Comparison of ENCODE assay signal across 10 mouse cellular contexts in the genomic region with DNA sequence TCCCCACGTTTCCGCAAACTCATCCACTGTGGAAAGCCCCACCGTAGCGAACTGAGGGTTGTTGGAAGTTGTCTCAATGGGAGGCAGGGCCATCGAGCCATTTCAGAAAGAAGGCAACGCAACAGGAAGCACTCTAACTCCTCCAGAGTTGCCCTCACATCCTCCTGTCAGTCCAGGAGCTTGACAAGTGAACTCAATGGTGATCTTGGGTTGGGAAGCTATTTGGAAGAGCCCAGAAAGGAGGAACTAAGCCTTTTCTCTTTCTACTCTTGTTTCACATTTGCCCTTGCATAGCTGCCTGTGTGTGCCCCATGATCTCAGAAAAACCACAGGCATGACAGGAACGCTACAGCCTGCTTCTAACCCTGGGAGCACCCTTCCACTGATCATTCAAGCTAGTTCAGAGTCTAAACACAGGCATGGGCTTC. TPM values are rescaled to one million over a fixed set of nuclear protein-coding genes. Genes with fewer than 3 reads are reported as not detected.
DNase-seq lines count a peak whose midpoint lies in the region; ATAC-seq and TF ChIP-seq lines count a peak whose summit lies in the region.
"Had no signal": no experiment of that assay in that cellular context is flagged by ENCODE, and none has a peak within 500 bp of the region (broad histone marks: within the 10 kb centered on the region; RNA-seq: fewer than 3 reads in every experiment).

No protein-coding gene starts in this region.

- 88% methylated on average over 7 of the region's 7 CpGs for WGBS in forebrain, embryonic 15.5 days
- 92% methylated on average over 7 of the region's 7 CpGs for WGBS in forebrain, embryonic 10.5 days
- 32% methylated on average over 7 of the region's 7 CpGs for WGBS in lung, adult 2 months
- 30% methylated on average over 7 of the region's 7 CpGs for WGBS in liver, postnatal 0 days (ENCODE audit: insufficient replicate concordance)

- peaks cover 8% of the 10 kb centered on the region for H3K4me1 ChIP-seq in forebrain, embryonic 15.5 days
- H3K4me1 ChIP-seq in forebrain, embryonic 10.5 days, result peaks cover 43% of the 10 kb centered on the region
- H3K4me1 ChIP-seq in lung, adult 2 months (ENCODE audit: control insufficient read depth, insufficient read depth, low read length), result peaks cover 53% of the 10 kb centered on the region
- H3K4me1 ChIP-seq in liver, postnatal 0 days (ENCODE audit: insufficient read depth), result peaks cover 51% of the 10 kb centered on the region

- DNase-seq in forebrain, embryonic 10.5 days (ENCODE audit: extremely low spot score, low spot score), result no peak
- DNase-seq in lung, adult 2 months, result peak; percentile 45
- no peak for DNase-seq in lung, adult 18-20 months
- DNase-seq in liver, postnatal 0 days, result no peak
- DNase-seq in MN1 (ENCODE audit: low spot score) (no peak), adipocyte (ENCODE audit: low spot score) (no peak)
- DNase-seq: cerebellum, adult 11 months had no signal

- TF ChIP-seq POLR2A in lung, adult 2 months (IDR thresholded peaks at IDR 0.05; ENCODE audit: borderline replicate concordance, extremely low read depth, low read depth, low read length), result no peak

- no peaks in the 10 kb centered on the region for H3K27me3 ChIP-seq in forebrain, embryonic 15.5 days
- H3K27me3 ChIP-seq in forebrain, embryonic 10.5 days (ENCODE audit: poor library complexity, severe bottlenecking), result no peaks in the 10 kb centered on the region
- H3K27me3 ChIP-seq in liver, postnatal 0 days (ENCODE audit: insufficient read depth, low read length), result no peaks in the 10 kb centered on the region
- H3K27me3 ChIP-seq: heart, embryonic 12.5 days had no signal

- H3K27ac ChIP-seq in forebrain, embryonic 15.5 days (replicated peaks), result peak overlapping the region; percentile 4; the same call in 1 of the 2 replicates
- H3K27ac ChIP-seq in forebrain, embryonic 10.5 days, result no peak overlapping the region
- peak overlapping the region; percentile 57; the same call in 1 of the 2 replicates for H3K27ac ChIP-seq in liver, postnatal 0 days (ENCODE audit: low read depth)

- ATAC-seq in forebrain, embryonic 15.5 days (replicated peaks), result no peak
- ATAC-seq in granulocyte monocyte progenitor cell, adult 5-6 weeks (replicated peaks; ENCODE audit: poor library complexity, severe bottlenecking), result peak; percentile 81
- ATAC-seq in liver, postnatal 0 days, result no peak

- no peaks in the 10 kb centered on the region for H3K9me3 ChIP-seq in forebrain, embryonic 15.5 days
- H3K9me3 ChIP-seq in forebrain, embryonic 10.5 days, result no peaks in the 10 kb centered on the region
- no peaks in the 10 kb centered on the region for H3K9me3 ChIP-seq in liver, postnatal 0 days (ENCODE audit: low read length)
- H3K9me3 ChIP-seq: heart, embryonic 12.5 days had no signal

- H3K9ac ChIP-seq in forebrain, embryonic 15.5 days (replicated peaks), result no peak overlapping the region
- no peak overlapping the region for H3K9ac ChIP-seq in liver, postnatal 0 days (replicated peaks)
- H3K9ac ChIP-seq: heart, embryonic 12.5 days had no signal

- TF ChIP-seq EP300 in liver, postnatal 0 days (IDR thresholded peaks at IDR 0.05; ENCODE audit: low read depth), result no peak

- H3K36me3 ChIP-seq in forebrain, embryonic 15.5 days, result peaks cover 78% of the 10 kb centered on the region
- peaks cover 86% of the 10 kb centered on the region for H3K36me3 ChIP-seq in forebrain, embryonic 10.5 days (replicated peaks)
- H3K36me3 ChIP-seq in liver, postnatal 0 days (replicated peaks; ENCODE audit: insufficient read depth, low read length), result peaks cover 57% of the 10 kb centered on the region

- no peak overlapping the region for H3K4me2 ChIP-seq in forebrain, embryonic 15.5 days (replicated peaks)
- no peak overlapping the region for H3K4me2 ChIP-seq in liver, postnatal 0 days (ENCODE audit: low read depth, low read length)
- H3K4me2 ChIP-seq: heart, embryonic 12.5 days had no signal

- TF ChIP-seq CTCF in lung, adult 2 months (IDR thresholded peaks at IDR 0.05; ENCODE audit: insufficient read depth, low read length), result no peak
- no peak for TF ChIP-seq CTCF in liver, postnatal 0 days (IDR thresholded peaks at IDR 0.05; ENCODE audit: low read depth)

- no peak overlapping the region for H3K4me3 ChIP-seq in forebrain, embryonic 15.5 days
- no peak overlapping the region for H3K4me3 ChIP-seq in forebrain, embryonic 10.5 days
- H3K4me3 ChIP-seq in lung, adult 2 months (replicated peaks; ENCODE audit: extremely low read depth, low read depth, low read length), result no peak overlapping the region
- no peak overlapping the region for H3K4me3 ChIP-seq in liver, postnatal 0 days (ENCODE audit: low read depth, low read length)
- H3K4me3 ChIP-seq: heart, embryonic 12.5 days had no signal

RNA-seq across cellular contexts. Expression of a gene that starts 14.6 kb away (rescaled TPM):
- polyA plus RNA-seq in forebrain, embryonic 15.5 days (2015; fragmentation: Nextera tagmentation; extraction: Ambion mirVana), result 65.9 and 69.9 TPM in 2 replicates
- 49.9 and 51.9 TPM in 2 replicates for polyA plus RNA-seq in forebrain, embryonic 10.5 days (2016; fragmentation: Nextera tagmentation; extraction: Ambion mirVana)
- polyA plus RNA-seq in lung, adult 2 months (2012; rRNA removed), result 82.6 and 101 TPM in 2 replicates
- 1.8 and 1.9 TPM in 2 replicates for total RNA-seq in granulocyte monocyte progenitor cell, adult 5-6 weeks (2014; fragmentation: Nextera tagmentation)
- 2.5 and 2.6 TPM in 2 replicates for total RNA-seq in granulocyte monocyte progenitor cell, adult 5-6 weeks (2017)
- polyA plus RNA-seq in liver, postnatal 0 days (2015; fragmentation: Nextera tagmentation; extraction: Ambion mirVana), result 5.7 and 6.5 TPM in 2 replicates
